9 mouse cellular contexts compared by ENCODE assay signal in genomic region chr8:46490821-46491220, GRCm38 (mm10). TPM values are rescaled to one million over a fixed set of nuclear protein-coding genes. Genes with fewer than 3 reads are reported as not detected.
A peak's percentile ranks its signal among the peaks of the same experiment; 100 is the strongest.
DNase-seq lines count a peak whose midpoint lies in the region; ATAC-seq and TF ChIP-seq lines count a peak whose summit lies in the region.
"Had no signal": no experiment of that assay in that cellular context is flagged by ENCODE, and none has a peak within 500 bp of the region (broad histone marks: within the 10 kb centered on the region; RNA-seq: fewer than 3 reads in every experiment).

No protein-coding gene starts in this region.

- intact Hi-C loops in gastrocnemius, postnatal 14 days (cut with DNase I; ENCODE audit: low total_unique reads) = no loop called here

- peak; percentile 80 for DNase-seq in kidney, adult 18-20 months
- peak; percentile 52 for DNase-seq in gastrocnemius, postnatal 14 days
- peak; percentile 77 for DNase-seq in liver, postnatal 0 days
- DNase-seq in thymus, postnatal 4 days = no peak
- no peak for DNase-seq in lung, postnatal 10 days

- H3K27me3 ChIP-seq in kidney, embryonic 14.5 days (ENCODE audit: control insufficient read depth, insufficient read depth, low read length) = no peaks in the 10 kb centered on the region
- no peaks in the 10 kb centered on the region for H3K27me3 ChIP-seq in intestine, postnatal 0 days (replicated peaks; ENCODE audit: control insufficient read depth, insufficient read depth, low read length)
- no peaks in the 10 kb centered on the region for H3K27me3 ChIP-seq in liver, postnatal 0 days (ENCODE audit: insufficient read depth, low read length)

- H3K27ac ChIP-seq in kidney, embryonic 14.5 days (ENCODE audit: low read depth, low read length) = no peak overlapping the region
- H3K27ac ChIP-seq in intestine, postnatal 0 days (ENCODE audit: low read depth, low read length) = no peak overlapping the region
- peak overlapping the region; percentile 79 for H3K27ac ChIP-seq in liver, postnatal 0 days (ENCODE audit: low read depth)
- H3K27ac ChIP-seq: macrophage had no signal

- TF ChIP-seq CTCF in intestine, postnatal 0 days (IDR thresholded peaks at IDR 0.05; ENCODE audit: low read depth) = no peak
- no peak for TF ChIP-seq CTCF in liver, postnatal 0 days (IDR thresholded peaks at IDR 0.05; ENCODE audit: low read depth)

- H3K4me2 ChIP-seq in kidney, embryonic 14.5 days (replicated peaks; ENCODE audit: low read depth, low read length) = no peak overlapping the region
- H3K4me2 ChIP-seq in intestine, postnatal 0 days (replicated peaks; ENCODE audit: low read depth) = no peak overlapping the region
- H3K4me2 ChIP-seq in liver, postnatal 0 days (ENCODE audit: low read depth, low read length) = peak overlapping the region; percentile 56

- no peaks in the 10 kb centered on the region for H3K36me3 ChIP-seq in kidney, embryonic 14.5 days (ENCODE audit: control insufficient read depth, insufficient read depth, low read length)
- peaks cover 7% of the 10 kb centered on the region for H3K36me3 ChIP-seq in intestine, postnatal 0 days (ENCODE audit: control insufficient read depth, insufficient read depth)
- H3K36me3 ChIP-seq in liver, postnatal 0 days (replicated peaks; ENCODE audit: insufficient read depth, low read length) = peaks cover 38% of the 10 kb centered on the region

- peak; percentile 46; the same call in 1 of the 2 replicates for TF ChIP-seq EP300 in liver, postnatal 0 days (IDR thresholded peaks at IDR 0.05; ENCODE audit: low read depth)

- WGBS in kidney, embryonic 14.5 days = 87% methylated on average over 6 of the region's 6 CpGs
- 73% methylated on average over 6 of the region's 6 CpGs for WGBS in intestine, postnatal 0 days
- WGBS in liver, postnatal 0 days (ENCODE audit: insufficient replicate concordance) = 53% methylated on average over 6 of the region's 6 CpGs

- no peak for ATAC-seq in kidney, embryonic 14.5 days (ENCODE audit: low FRiP score, low TSS enrichment)
- ATAC-seq in intestine, postnatal 0 days = peak; percentile 35; the same call in 1 of the 2 replicates
- peak; percentile 86 for ATAC-seq in liver, postnatal 0 days
- no peak for ATAC-seq in megakaryocyte, adult 5-6 weeks (ENCODE audit: poor library complexity, severe bottlenecking)

- H3K4me1 ChIP-seq in kidney, embryonic 14.5 days (ENCODE audit: control insufficient read depth, insufficient read depth, low read length) = no peaks in the 10 kb centered on the region
- H3K4me1 ChIP-seq in intestine, postnatal 0 days (replicated peaks; ENCODE audit: control insufficient read depth, insufficient read depth, low read length) = no peaks in the 10 kb centered on the region
- peaks cover 42% of the 10 kb centered on the region for H3K4me1 ChIP-seq in liver, postnatal 0 days (ENCODE audit: insufficient read depth)

- no peak overlapping the region for H3K9ac ChIP-seq in kidney, embryonic 14.5 days (ENCODE audit: low read depth, low read length)
- H3K9ac ChIP-seq in intestine, postnatal 0 days (ENCODE audit: low read depth, low read length) = no peak overlapping the region
- peak overlapping the region; percentile 57 for H3K9ac ChIP-seq in liver, postnatal 0 days (replicated peaks)

- no peaks in the 10 kb centered on the region for H3K9me3 ChIP-seq in kidney, embryonic 14.5 days (ENCODE audit: control insufficient read depth, low read length)
- no peaks in the 10 kb centered on the region for H3K9me3 ChIP-seq in intestine, postnatal 0 days (ENCODE audit: control insufficient read depth)
- no peaks in the 10 kb centered on the region for H3K9me3 ChIP-seq in liver, postnatal 0 days (ENCODE audit: low read length)

- H3K4me3 ChIP-seq in kidney, embryonic 14.5 days (ENCODE audit: low read length) = no peak overlapping the region
- H3K4me3 ChIP-seq in intestine, postnatal 0 days (ENCODE audit: low read depth, low read length) = no peak overlapping the region
- peak overlapping the region; percentile 29 for H3K4me3 ChIP-seq in liver, postnatal 0 days (ENCODE audit: low read depth, low read length)

RNA-seq across cellular contexts. Expression of gene Acsl1, which starts 20.0 kb away (rescaled TPM):
- polyA plus RNA-seq in kidney, embryonic 14.5 days (2014; fragmentation: Nextera tagmentation; extraction: Ambion mirVana) = 9.7 and 16.1 TPM in 2 replicates
- 100 to 1,000 TPM; 239 to 291 TPM for total RNA-seq in gastrocnemius, postnatal 14 days (2021)
- 54.0 and 59.1 TPM in 2 replicates for polyA plus RNA-seq in intestine, postnatal 0 days (2015; fragmentation: Nextera tagmentation; extraction: Ambion mirVana)
- 428 and 466 TPM in 2 replicates for polyA plus RNA-seq in liver, postnatal 0 days (2015; fragmentation: Nextera tagmentation; extraction: Ambion mirVana)
- 51.0 and 67.3 TPM in 2 replicates for total RNA-seq in megakaryocyte, adult 5-6 weeks (2015)
- total RNA-seq in megakaryocyte, adult 5-6 weeks (2017) = 97.1 and 125 TPM in 2 replicates

Comparison
In these comparisons a context has a peak if more than half of its experiments do, and no peak if none do; other contexts are left out.
1. DNase-seq: peak in kidney, adult 18-20 months (single experiment), gastrocnemius, postnatal 14 days (single experiment) and liver, postnatal 0 days (single experiment); none in thymus, postnatal 4 days (single experiment) and lung, postnatal 10 days (single experiment).
2. ATAC-seq: peak in intestine, postnatal 0 days (single experiment) and liver, postnatal 0 days (single experiment); none in kidney, embryonic 14.5 days (single experiment) and megakaryocyte, adult 5-6 weeks (single experiment).